Mouse (Mus musculus): Measurements from ENCODE around the gene Zfp114. TPM values are rescaled to one million over a fixed set of nuclear protein-coding genes. Genes with fewer than 3 reads are reported as not detected.

Gene Zfp114
- total RNA-seq (2021) = under 1 TPM; 0.26 to 0.81 TPM
- long read RNA-seq, experiment 1 = 0 reads
- long read RNA-seq, experiment 2 = 0 reads

DNA sequence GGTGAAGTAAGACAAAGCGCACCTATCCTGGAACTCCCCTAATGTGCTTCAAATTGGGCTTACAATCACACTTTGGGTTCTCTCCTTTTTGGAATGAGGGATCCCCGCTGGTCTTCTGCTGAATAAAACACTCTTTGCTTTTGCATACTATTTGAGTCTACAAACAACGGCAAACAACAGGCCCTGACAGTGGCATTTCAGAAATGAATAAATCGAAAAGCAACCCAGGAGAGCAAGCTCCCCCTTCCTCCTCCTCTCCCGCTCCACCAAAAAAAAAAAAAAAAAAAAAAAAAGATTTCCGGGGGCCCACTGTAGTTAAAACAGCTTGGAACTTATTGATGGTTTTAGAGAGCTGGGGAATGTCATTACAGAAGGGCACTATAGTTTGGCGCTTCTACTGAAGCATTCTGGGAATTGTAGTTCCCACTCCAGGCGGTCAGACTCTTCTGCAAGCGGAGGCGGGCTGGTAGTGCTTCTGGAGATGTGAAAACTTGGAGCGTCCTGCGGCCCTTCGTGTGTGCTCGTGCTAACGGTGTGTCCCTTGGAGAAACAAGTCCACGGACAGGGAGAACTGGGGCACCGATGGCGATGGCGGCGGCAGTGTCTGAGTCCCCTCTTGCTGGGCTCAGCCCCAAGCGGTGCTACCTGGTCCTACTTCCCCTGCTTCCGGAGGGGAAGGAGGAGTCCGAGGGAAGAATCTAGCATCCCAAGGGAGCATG is at the start of gene Zfp114:
Zfp114 (plus strand) TSS at position 443 of the 719 bp plus-strand sequence.
- DNase-seq = peak; percentile 52

DNA sequence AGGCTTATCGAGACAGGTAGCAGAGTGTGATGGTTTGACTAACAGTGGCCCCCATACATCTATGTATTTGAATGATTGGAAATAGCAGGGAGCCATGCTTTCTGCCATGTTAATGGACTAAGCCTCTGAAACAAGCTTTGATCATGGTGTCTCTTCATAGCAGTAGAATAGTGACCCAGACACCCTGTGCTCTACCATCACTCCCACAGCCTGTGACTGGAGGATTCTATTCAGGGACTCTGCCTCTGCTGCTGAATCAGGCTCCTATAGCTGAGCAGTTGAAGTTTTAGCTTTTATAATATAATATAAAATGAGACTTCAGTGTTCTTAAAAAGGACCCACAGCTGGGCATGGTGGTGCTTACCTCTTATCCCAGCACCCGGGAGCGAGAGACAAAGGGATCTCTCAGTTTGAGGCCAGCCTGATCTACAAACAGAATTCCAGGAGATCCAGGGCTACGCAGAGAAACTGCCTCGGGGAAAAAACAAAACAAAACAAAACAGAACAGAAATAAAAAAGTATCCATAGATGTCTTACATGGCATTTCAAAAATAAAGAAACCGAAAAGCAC is 41.4 kb upstream of the Zfp114 start:
- DNase-seq = no peak

DNA sequence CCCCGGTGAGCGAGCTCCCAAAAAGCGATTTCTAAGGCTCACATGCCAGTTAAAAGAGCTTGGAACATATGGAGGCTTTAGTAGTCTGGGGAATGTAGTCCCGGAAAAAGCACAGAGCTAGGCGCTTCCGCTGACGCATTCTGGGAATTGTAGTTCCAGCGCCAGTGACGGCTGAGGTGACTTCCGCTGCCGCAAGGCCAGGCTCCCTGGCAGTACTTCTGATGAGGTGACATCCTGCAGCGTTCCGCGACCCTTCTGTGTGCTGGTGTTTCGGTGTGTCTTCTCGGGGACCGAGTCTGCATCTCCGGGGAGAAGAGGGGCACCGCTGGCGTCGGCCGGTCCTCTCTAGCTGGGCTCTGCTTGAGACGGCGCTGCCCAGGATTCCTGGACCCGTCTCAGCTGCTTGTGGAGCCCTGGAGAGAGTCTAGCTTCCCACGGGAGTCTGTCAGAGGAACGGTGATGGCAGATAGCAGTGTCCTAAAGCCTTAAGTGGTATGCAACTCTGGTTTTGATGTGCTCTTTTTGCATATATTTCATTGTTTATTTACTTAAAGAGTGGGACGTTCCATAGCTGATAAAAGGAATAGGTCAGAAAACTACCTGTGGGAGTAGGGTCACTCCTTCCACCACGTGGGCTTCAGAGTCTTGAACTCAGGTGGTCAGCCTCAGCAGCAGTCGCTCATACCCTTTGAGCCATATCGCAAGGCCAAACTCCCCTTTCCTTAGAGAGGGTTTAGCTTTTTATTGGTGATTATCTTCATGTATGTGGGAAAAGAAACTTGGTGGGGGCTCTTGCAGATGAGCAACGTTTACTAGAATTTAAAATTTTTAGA is 40.6 kb upstream of the Zfp114 start, which contains the start of gene Zfp235:
Zfp235 (plus strand) TSS at position 174 of the 833 bp plus-strand sequence.
- peak; percentile 74 for DNase-seq

DNA sequence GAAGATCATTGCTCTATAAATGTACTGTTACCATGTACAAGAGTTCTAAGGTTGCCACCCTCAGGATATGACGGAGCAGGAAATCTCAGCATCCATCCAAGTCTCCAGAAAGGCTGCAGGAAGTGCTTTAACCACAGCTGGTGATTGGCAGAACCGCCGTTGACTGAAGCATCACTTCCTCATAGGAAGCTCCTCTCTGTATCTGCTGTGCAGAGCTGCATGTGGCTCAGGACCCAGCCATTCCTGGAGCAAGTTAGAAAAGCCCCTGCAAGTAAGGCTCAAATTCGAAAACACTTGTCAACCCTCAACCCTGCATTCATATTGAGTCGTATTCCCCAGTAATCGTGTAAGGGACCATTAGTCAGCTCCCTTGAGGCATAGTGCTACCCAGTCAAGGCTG is 32.3 kb upstream of the Zfp114 start:
- no peak for DNase-seq

- no peak for DNase-seq
Observed at GRCm38 (mm10) chr7:24153272-24153671, 21.6 kb upstream of the Zfp114 start.

DNA sequence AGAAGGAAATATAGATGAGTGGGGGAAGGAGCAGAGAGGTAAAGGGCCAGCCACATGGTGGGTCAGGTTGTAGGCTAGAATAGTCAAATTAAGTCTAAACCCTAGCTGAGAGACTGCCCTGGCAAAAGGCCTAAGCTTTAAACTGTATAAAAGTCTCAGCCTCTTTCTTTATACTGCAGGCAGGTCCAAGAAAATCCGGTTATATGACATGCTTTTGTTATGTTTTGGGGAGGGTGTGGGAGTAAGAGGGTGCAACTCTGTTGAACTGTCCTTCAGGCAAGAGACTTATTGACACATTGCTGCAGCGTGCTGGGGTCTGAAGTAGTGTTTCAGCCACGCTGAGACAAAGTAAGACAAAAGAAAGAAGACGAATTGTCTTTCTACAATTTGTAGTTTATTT is 2.7 kb upstream of the Zfp114 start:
- DNase-seq = no peak

DNA sequence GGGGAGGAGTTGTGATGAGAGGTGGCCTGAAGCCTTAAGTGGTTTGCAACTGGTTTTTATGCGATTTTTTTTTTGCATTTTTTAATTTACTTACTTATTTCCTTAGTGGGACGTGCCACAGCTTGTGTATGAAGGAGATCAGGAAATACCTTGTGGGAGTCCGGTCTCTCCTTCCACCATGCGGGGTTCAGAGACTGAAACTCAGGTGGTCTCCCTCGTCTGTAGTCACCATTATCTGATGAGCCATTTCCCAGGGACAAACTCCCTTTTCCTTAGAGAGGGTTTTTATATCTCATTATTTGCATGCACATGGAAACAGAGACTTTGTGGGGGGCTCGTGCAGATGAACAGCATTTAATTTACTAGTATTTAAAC is 464 bp downstream of the Zfp114 start:
- no peak for DNase-seq

GRCm38 (mm10) chr7:24187611-24188010 is 12.8 kb downstream of the Zfp114 start:
- DNase-seq = no peak

DNA sequence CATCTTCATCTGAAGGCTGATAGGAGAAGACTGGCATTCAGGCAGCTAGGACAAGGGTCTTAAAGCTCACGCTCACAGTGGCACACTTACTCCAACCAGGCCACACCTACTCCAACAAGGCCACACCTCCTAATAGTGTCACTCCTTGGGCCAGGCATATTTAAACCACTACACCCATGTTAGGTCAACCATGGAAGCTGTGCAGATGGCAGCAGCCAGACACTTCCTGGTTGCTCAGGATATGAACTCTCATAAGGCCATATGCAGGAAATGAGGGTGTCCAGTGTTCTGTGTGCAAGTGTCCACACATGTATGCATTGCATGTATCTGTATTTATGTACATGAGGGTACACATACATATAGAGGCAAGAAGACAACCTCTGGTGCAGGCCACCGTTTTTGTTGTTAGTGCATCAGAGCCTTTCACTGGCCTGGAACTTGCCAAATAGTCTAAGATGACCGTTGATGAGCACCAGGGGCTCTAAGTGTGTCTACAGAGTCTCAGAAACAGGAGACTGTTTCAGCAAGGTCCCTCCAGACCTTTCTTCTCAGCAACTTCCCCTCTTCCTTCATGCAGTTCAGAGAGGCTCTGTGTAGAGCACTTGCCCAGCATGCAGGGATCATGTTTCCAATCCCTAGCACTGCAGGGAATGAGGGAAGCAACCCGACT is 14.2 kb downstream of the Zfp114 start:
- no peak for DNase-seq

GRCm38 (mm10) chr7:24189571-24189944 is 14.7 kb downstream of the Zfp114 start:
- no peak for DNase-seq

DNA sequence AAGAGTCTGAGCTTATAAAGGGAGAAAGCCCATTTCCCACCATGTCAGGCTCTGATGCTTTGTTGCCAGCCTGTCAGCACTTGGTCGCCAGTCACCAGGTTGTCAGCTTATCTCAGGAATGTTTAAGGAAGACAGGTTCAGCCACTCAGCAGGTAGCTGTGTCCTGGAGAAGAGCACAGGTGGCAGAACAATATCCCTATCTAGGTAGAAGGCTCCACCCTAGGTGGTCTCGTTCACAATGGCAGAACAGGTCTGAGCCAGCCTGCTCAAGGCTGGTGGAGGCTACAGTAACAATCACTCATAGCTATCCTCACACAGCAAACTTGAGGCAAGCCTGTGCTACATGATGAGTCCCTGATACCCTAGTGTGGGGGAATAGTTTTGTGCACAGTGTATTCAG is 16.5 kb downstream of the Zfp114 start:
- no peak for DNase-seq

GRCm38 (mm10) chr7:24193157-24193556 is 18.3 kb downstream of the Zfp114 start:
- DNase-seq = no peak

DNA sequence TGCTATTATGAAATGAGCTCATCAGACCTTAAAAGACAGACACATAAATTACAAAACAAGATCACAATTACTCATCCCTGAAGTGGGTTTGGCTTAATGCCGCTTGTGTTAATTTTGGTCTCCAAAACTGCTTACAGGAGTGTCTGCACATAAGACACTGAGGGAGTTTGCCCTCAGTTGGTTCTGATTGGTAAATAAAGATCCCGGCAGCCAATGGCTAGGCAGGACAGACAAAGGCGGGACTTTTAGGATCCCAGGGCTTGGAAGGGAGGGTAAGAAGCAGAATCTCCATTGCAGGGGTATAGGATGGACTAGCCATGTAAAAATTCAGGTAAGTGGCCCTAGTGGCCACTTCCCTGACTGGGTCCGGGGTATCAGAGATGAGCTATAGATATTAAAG is 22.1 kb downstream of the Zfp114 start:
- no peak for DNase-seq

DNA sequence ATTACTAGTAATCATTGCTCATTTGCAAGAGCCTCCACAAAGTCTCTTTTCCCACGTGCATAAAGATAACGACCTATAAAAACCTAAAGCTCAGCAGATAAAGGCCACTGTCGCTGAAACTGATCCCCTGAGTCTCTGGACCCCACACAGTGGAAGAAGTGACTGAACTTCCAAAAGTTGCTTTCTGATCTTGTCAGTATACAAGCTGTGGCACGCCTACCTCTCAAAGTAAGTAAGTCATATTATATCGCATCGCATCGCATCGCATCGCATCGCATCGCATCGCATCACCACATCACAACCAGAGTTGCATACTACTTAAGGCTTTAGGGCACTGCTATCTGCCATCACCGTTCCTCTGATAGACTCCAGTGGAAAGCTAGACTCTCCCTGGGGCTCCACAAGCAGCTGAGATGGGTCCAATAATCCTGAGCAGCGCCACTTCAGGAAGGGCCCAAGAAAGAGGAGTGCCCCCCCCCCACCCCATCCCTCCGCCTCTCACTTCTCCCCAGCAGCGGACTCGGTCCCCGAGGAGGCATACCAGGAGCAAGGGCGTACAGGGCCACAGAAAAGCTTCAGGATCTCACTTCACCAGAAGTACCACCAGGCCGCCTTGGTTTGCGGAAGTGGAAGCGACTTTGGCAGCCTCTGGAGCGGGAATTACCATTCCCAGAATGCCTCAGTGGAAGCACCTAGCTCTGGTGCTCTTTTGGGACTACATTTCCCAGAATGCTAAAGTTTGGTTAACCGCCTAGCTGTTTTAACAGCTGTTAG is 32.8 kb downstream of the Zfp114 start:
- DNase-seq = peak; percentile 54

DNA sequence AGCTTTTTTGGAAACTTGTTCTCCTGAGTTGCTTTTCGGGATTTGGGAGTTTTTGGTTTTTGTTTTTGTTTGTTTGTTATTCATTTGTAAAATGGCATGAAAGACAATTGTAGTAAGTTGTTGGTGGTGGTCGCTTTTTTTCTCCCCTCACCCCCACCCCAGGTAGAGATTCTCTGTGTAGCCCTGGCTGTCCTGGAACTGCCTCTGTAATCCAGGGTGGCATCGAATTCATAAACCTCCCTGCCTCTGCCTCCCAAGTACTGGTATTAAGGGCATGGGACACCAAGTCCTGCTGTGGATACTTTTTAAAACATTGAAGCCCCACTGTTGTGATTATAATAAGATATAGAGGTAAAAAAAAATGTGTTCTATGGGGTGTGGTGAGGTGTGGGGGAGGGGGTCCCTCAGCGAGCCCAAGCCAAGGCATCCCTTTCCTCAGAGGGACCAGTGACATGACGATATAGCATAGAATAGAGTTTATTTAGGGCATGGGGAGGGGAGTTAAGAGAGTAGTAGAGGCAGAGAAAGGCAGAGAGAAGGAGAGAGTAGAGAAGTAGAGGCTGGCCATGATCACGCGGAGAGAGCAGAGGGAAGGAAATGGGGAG is 33.5 kb downstream of the Zfp114 start:
- no peak for DNase-seq

GRCm38 (mm10) chr7:24210296-24210695 is 35.4 kb downstream of the Zfp114 start:
- no peak for DNase-seq

- no peak for DNase-seq
Observed at GRCm38 (mm10) chr7:24211343-24211742, 36.5 kb downstream of the Zfp114 start, which contains the start of gene Zfp111. TSS of gene Zfp111 (minus strand) at chr7:24211443.
